Mouse (Mus musculus): ENCODE data around the gene Aldh3b1.

DNA sequence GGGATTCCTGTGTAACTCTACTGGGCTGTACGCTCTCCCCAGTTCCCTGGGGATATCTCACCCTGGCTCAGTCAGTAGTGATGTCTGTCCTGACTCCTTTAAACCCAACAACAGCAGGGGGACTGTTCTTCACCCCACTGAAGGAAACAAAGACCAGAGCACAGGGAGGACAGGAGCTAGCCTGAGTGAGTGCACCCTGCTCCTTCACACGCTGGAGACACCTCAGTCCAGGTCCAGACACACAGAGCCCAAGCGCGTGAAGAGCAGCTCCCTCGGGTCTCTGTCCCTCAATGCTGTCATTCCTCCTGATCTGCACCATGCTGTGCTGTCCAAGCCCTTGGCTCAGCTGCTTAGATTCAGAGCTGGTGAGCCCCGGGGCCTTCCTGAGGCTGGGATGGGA lies 2.9 kb downstream of the Aldh3b1 start:
- TF ChIP-seq CTCF (IDR thresholded peaks at IDR 0.05; ENCODE audit: low read depth, low read length), result no peak
- TF ChIP-seq POLR2A (IDR thresholded peaks at IDR 0.05; ENCODE audit: extremely low read depth, insufficient read depth, low read length), result no peak
